Mouse (Mus musculus) ovary, postnatal 10 days (tissue): Measurements from ENCODE around the gene Tmem11.

Source experiments
- DNase-seq: peaks from one replicate; pipeline ENCODE4 v3.0.0; 2022; ENCODE audit warnings: low spot score

The Tmem11 gene

GRCm38 (mm10) chr11:60827241-60827945 is 51.7 kb downstream of the Tmem11 start:
- no peak for DNase-seq

- no peak for DNase-seq
Observed at GRCm38 (mm10) chr11:60826700-60827099, 52.4 kb downstream of the Tmem11 start.

GRCm38 (mm10) chr11:60825191-60825590 is 53.9 kb downstream of the Tmem11 start:
- no peak for DNase-seq

- no peak for DNase-seq
Observed at GRCm38 (mm10) chr11:60823771-60824170, 55.3 kb downstream of the Tmem11 start.

DNA sequence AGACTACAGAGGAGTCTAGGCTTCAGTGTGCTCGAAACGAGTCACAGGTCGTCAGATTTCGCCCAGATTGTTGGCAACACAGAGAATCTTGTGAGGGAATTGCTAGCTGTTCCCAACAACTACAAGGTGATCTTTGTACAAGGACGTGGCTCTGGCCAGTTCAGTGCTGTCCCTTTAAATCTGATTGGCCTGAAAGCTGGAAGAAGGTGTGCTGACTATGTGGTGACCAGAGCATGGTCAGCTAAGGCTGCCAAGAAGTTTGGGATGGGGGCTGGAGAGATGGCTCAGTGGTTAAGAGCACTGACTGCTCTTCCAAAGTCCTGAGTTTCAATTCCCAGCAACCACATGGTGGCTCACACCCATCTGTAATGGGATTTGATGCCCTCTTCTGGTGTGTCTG is 62.7 kb downstream of the Tmem11 start:
- no peak for DNase-seq
